Mouse (Mus musculus) intestine, postnatal 0 days (tissue): ENCODE data around the gene Ltb4r2. TPM values are rescaled to one million over a fixed set of nuclear protein-coding genes. Genes with fewer than 3 reads are reported as not detected.
A peak's percentile ranks its signal among the peaks of the same experiment; 100 is the strongest.
"Not testable (repeated sequence)": the region's sequence is repeated elsewhere in the genome, so short reads cannot be mapped to it uniquely, and the experiment has no call there.

Experiments used
- ATAC-seq: fragments of 200-750 bp; cut with Nextera tagmentation; 2 replicates; pipeline ENCODE4 v1.8.0; 2017; ENCODE audit warnings: mild to moderate bottlenecking, moderate TSS enrichment, moderate library complexity
- H3K27ac ChIP-seq: fragments of 300-500 bp; sonication (generic); 2 replicates; pipeline ENCODE4 v1.5.1; 2014; ENCODE audit warnings: mild to moderate bottlenecking, low read depth, low read length, moderate library complexity
- H3K27me3 ChIP-seq: fragments of 300-500 bp; sonication (generic); replicated peaks from 2 replicates; pipeline ENCODE4 v1.6.1; 2014; ENCODE audit warnings: low read length, mixed read lengths; ENCODE audit not compliant: control insufficient read depth, insufficient read depth
- H3K36me3 ChIP-seq: fragments of 300-500 bp; sonication (generic); 2 replicates; pipeline ENCODE4 v1.6.1; 2014; ENCODE audit warnings: mild to moderate bottlenecking, moderate library complexity; ENCODE audit not compliant: control insufficient read depth, insufficient read depth
- H3K4me1 ChIP-seq: fragments of 300-500 bp; sonication (generic); replicated peaks from 2 replicates; pipeline ENCODE4 v1.6.1; 2014; ENCODE audit warnings: antibody characterized with exemption, low read length, mixed read lengths; ENCODE audit not compliant: control insufficient read depth, insufficient read depth
- H3K4me2 ChIP-seq: fragments of 300-500 bp; sonication (generic); replicated peaks from 2 replicates; pipeline ENCODE4 v1.6.1; 2014; ENCODE audit warnings: low read depth, mild to moderate bottlenecking, moderate library complexity
- H3K4me3 ChIP-seq: fragments of 300-500 bp; sonication (generic); 2 replicates; pipeline ENCODE4 v1.5.1; 2014; ENCODE audit warnings: low read depth, low read length
- H3K9ac ChIP-seq: fragments of 300-500 bp; sonication (generic); 2 replicates; pipeline ENCODE4 v1.6.1; 2014; ENCODE audit warnings: mild to moderate bottlenecking, low read depth, low read length
- H3K9me3 ChIP-seq: fragments of 300-500 bp; sonication (generic); 2 replicates; pipeline ENCODE4 v1.6.1; 2016; ENCODE audit warnings: mixed run types; ENCODE audit not compliant: control insufficient read depth
- CTCF ChIP-seq: sonication (generic); IDR thresholded peaks from 2 replicates; pipeline ENCODE4 v1.5.1; 2016; ENCODE audit warnings: low read depth, mild to moderate bottlenecking, control low read depth, antibody characterized with exemption, moderate library complexity
- WGBS: fragments of 180-500 bp; shearing (Covaris S2); extraction: QIAGEN DNeasy Blood & Tissue Kit; methylation state at CpG from one replicate; pipeline ENCODE4 v1.1.7; 2014; 5-methylcytosine and 5-hydroxymethylcytosine counted together
- polyA plus RNA-seq: library from polyadenylated mRNA; unstranded; fragments of >200 nt; fragmentation: Nextera tagmentation; extraction: Ambion mirVana; gene quantifications from 2 replicates; pipeline ENCODE4 v1.2.1, GENCODE M21; 2015

Ltb4r2 gene
- polyA plus RNA-seq, 1 experiment from 2014 or later, result 9.0 TPM

- Histone ChIP-seq H3K9ac (peak within 1 kb of the TSS; percentile 81), H3K4me3 (peak within 1 kb of the TSS; percentile 94), H3K36me3 (peaks cover 39% of the 10 kb centered on the region), H3K27me3 (no peaks in the 10 kb centered on the region), H3K4me1 (peaks cover 7% of the 10 kb centered on the region), H3K9me3 (no peaks in the 10 kb centered on the region), H3K4me2 (peak within 1 kb of the TSS; percentile 92), H3K27ac (peak within 1 kb of the TSS; percentile 91)
- no peak for TF ChIP-seq CTCF
- ATAC-seq, result peak; percentile 88
- WGBS, result 1% methylated on average over 47 of the region's 48 CpGs
Measured at GRCm38 (mm10) chr14:55745180-55745860, 15.9 kb upstream of the Ltb4r2 start, which contains the start of the genes Dhrs1 and Nop9. TSS of gene Dhrs1 (minus strand) at chr14:55745690. TSS of gene Nop9 (plus strand) at chr14:55745693.

- Histone ChIP-seq H3K9me3 (no peaks in the 10 kb centered on the region), H3K4me2 (peak overlapping the region; percentile 92), H3K27ac (no peak overlapping the region; the same call in 1 of the 2 replicates), H3K27me3 (no peaks in the 10 kb centered on the region), H3K36me3 (peaks cover 37% of the 10 kb centered on the region), H3K9ac (peak overlapping the region; percentile 81), H3K4me3 (peak overlapping the region; percentile 94), H3K4me1 (peaks cover 7% of the 10 kb centered on the region)
- ATAC-seq, result no peak
- under 1% methylated on average over 31 of the region's 31 CpGs for WGBS
- TF ChIP-seq CTCF, result no peak
Measured at GRCm38 (mm10) chr14:55745861-55746237, 15.4 kb upstream of the Ltb4r2 start.

GRCm38 (mm10) chr14:55747051-55747847 lies 14.0 kb upstream of the Ltb4r2 start:
- WGBS, result 85% methylated on average over 10 of the region's 10 CpGs
- H3K9me3 ChIP-seq, result no peaks in the 10 kb centered on the region
- H3K27ac ChIP-seq, result no peak overlapping the region
- peaks cover 7% of the 10 kb centered on the region for H3K4me1 ChIP-seq
- no peak overlapping the region for H3K9ac ChIP-seq
- H3K27me3 ChIP-seq, result no peaks in the 10 kb centered on the region
- peak overlapping the region; percentile 92 for H3K4me2 ChIP-seq
- no peak for ATAC-seq
- peaks cover 40% of the 10 kb centered on the region for H3K36me3 ChIP-seq
- 0 out of 2 replicates have a peak, but pooled peaks have one; percentile 8 for TF ChIP-seq CTCF
- H3K4me3 ChIP-seq, result no peak overlapping the region

- peak overlapping the region; percentile 91 for H3K27ac ChIP-seq
- 37% methylated on average over 6 of the region's 6 CpGs for WGBS
- H3K4me1 ChIP-seq, result peaks cover 3% of the 10 kb centered on the region; the same call in 1 of the 2 replicates
- ATAC-seq, result peak; percentile 40
- peak overlapping the region; percentile 40 for H3K9ac ChIP-seq
- TF ChIP-seq CTCF, result no peak
- peaks cover 4% of the 10 kb centered on the region; the same call in 1 of the 2 replicates for H3K27me3 ChIP-seq
- peak overlapping the region; percentile 59 for H3K4me2 ChIP-seq
- H3K36me3 ChIP-seq, result peaks cover 41% of the 10 kb centered on the region
- H3K4me3 ChIP-seq, result peak overlapping the region; percentile 36
- no peaks in the 10 kb centered on the region for H3K9me3 ChIP-seq
Measured at GRCm38 (mm10) chr14:55757566-55757965, 3.7 kb upstream of the Ltb4r2 start.

GRCm38 (mm10) chr14:55758363-55758784 lies 2.9 kb upstream of the Ltb4r2 start, which contains the start of gene Cideb:
TSS of gene Cideb (minus strand) at chr14:55758458.
- peak; percentile 89 for TF ChIP-seq CTCF
- ATAC-seq, result peak; percentile 82
- Histone ChIP-seq H3K36me3 (peaks cover 33% of the 10 kb centered on the region), H3K9ac (peak within 1 kb of the TSS; percentile 40), H3K4me3 (peak within 1 kb of the TSS; percentile 36), H3K4me1 (peaks cover 3% of the 10 kb centered on the region; the same call in 1 of the 2 replicates), H3K4me2 (peak within 1 kb of the TSS; percentile 59), H3K9me3 (no peaks in the 10 kb centered on the region), H3K27me3 (peaks cover 4% of the 10 kb centered on the region; the same call in 1 of the 2 replicates), H3K27ac (peak within 1 kb of the TSS; percentile 91)
- 8% methylated on average over 8 of the region's 8 CpGs for WGBS

- H3K9ac ChIP-seq, H3K4me1 ChIP-seq, ATAC-seq, H3K9me3 ChIP-seq, H3K27me3 ChIP-seq: not testable (repeated sequence)
- Histone ChIP-seq H3K4me3 (peak overlapping the region; percentile 17; the same call in 1 of the 2 replicates), H3K4me2 (peak overlapping the region; percentile 59), H3K36me3 (peaks cover 15% of the 10 kb centered on the region), H3K27ac (peak overlapping the region; percentile 41; the same call in 1 of the 2 replicates)
- under 1% methylated on average over 5 of the region's 6 CpGs for WGBS
- TF ChIP-seq CTCF, result peak; percentile 83
Measured at GRCm38 (mm10) chr14:55760156-55760555, 1.1 kb upstream of the Ltb4r2 start.
